Mouse (Mus musculus): ENCODE measurements at regions not wholly inside any gene's neighbourhood (a gene's known extent, or its start where the extent isn't known, plus 50 kb on each side); places are given as distances from the start of the nearest gene placed in this dataset.

DNA sequence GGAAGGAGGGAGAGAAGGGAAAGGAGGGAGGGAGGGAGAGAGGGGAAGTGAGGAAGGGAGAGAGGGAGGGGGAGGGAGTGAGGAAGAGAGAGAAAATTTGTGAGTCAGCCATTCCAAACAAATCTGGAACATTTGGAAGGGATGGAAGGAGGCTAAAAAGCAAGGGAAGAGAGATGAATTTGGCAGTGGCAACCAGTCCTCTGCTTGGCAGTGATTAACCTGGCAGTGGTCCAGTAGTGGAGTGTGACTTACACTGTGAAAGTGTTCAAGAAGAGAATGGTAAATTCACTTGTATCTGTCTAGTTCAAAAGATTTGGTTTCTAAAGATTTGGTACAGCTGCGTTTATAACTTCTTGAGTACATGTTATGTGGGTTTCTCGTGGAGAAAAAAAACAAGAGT lies 553.7 kb upstream of the Tenm4 start:
- TF ChIP-seq CTCF (IDR thresholded peaks at IDR 0.05) = no peak
- TF ChIP-seq EP300 (IDR thresholded peaks at IDR 0.05; ENCODE audit: insufficient read depth, low read depth, low read length) = no peak
